Comparison of ENCODE assay signal across 25 mouse cellular contexts in genomic region chr16:90149335-90149734, GRCm38 (mm10). TPM values are rescaled to one million over a fixed set of nuclear protein-coding genes. Genes with fewer than 3 reads are reported as not detected.
DNase-seq lines count a peak whose midpoint lies in the region; ATAC-seq and TF ChIP-seq lines count a peak whose summit lies in the region.
"Had no signal": no experiment of that assay in that cellular context is flagged by ENCODE, and none has a peak within 500 bp of the region (broad histone marks: within the 10 kb centered on the region; RNA-seq: fewer than 3 reads in every experiment).

No protein-coding gene starts in this region.

- H3K9me3 ChIP-seq in heart, embryonic 10.5 days, result no peaks in the 10 kb centered on the region
- H3K9me3 ChIP-seq in limb, embryonic 13.5 days, result no peaks in the 10 kb centered on the region
- H3K9me3 ChIP-seq in limb, embryonic 10.5 days (replicated peaks), result no peaks in the 10 kb centered on the region
- H3K9me3 ChIP-seq in embryonic facial prominence, embryonic 10.5 days, result no peaks in the 10 kb centered on the region
- H3K9me3 ChIP-seq: forebrain, embryonic 12.5 days; kidney, embryonic 15.5 days; liver, embryonic 13.5 days; lung, embryonic 15.5 days had no signal

- H3K27ac ChIP-seq in heart, embryonic 10.5 days, result peak overlapping the region; percentile 81
- peak overlapping the region; percentile 39; the same call in 1 of the 2 replicates for H3K27ac ChIP-seq in limb, embryonic 13.5 days
- no peak overlapping the region for H3K27ac ChIP-seq in limb, embryonic 10.5 days
- peak overlapping the region; percentile 51; the same call in 1 of the 2 replicates for H3K27ac ChIP-seq in embryonic facial prominence, embryonic 10.5 days (replicated peaks)
- H3K27ac ChIP-seq in olfactory bulb, adult 2 months (ENCODE audit: insufficient read depth, low read depth, low read length), result peak overlapping the region; percentile 79
- H3K27ac ChIP-seq: forebrain, embryonic 12.5 days; kidney, embryonic 15.5 days; liver, embryonic 13.5 days; lung, embryonic 15.5 days; macrophage had no signal

- H3K4me2 ChIP-seq in limb, embryonic 13.5 days (replicated peaks), result no peak overlapping the region
- H3K4me2 ChIP-seq: forebrain, embryonic 12.5 days; kidney, embryonic 15.5 days; liver, embryonic 13.5 days; lung, embryonic 15.5 days; midbrain, embryonic 11.5 days had no signal

- H3K9ac ChIP-seq in limb, embryonic 13.5 days, result no peak overlapping the region
- H3K9ac ChIP-seq: forebrain, embryonic 12.5 days; kidney, embryonic 15.5 days; liver, embryonic 13.5 days; lung, embryonic 15.5 days had no signal

- 42% methylated on average over 9 of the region's 9 CpGs for WGBS in heart, embryonic 10.5 days
- 80% methylated on average over 9 of the region's 9 CpGs for WGBS in limb, embryonic 13.5 days
- 79% methylated on average over 9 of the region's 9 CpGs for WGBS in limb, embryonic 10.5 days
- 78% methylated on average over 9 of the region's 9 CpGs for WGBS in embryonic facial prominence, embryonic 10.5 days
- 75% methylated on average over 9 of the region's 9 CpGs for WGBS in olfactory bulb, adult 2 months

- DNase-seq in heart, embryonic 10.5 days (ENCODE audit: low spot score), result no peak
- no peak for DNase-seq in heart, adult 9 months (ENCODE audit: low spot score in 2 of 2)
- no peak for DNase-seq in limb, embryonic 10.5 days (ENCODE audit: low spot score)
- DNase-seq in embryonic facial prominence, embryonic 10.5 days (ENCODE audit: low spot score), result no peak
- DNase-seq in spleen, adult 18-20 months, result no peak
- no peak for DNase-seq in right cerebral cortex, adult 2 months (ENCODE audit: low spot score in 2 of 2)
- DNase-seq: adrenal gland, postnatal 25 days; cerebellum, adult 18-20 months; cerebellum, postnatal 25 days; embryo, embryonic 11 days; gastrocnemius, postnatal 10 days; heart, adult 18-20 months; liver, embryonic 13.5 days; thymus, adult 18-20 months; thymus, postnatal 4 days had no signal

- H3K4me3 ChIP-seq in heart, embryonic 10.5 days, result no peak overlapping the region
- no peak overlapping the region for H3K4me3 ChIP-seq in limb, embryonic 13.5 days
- H3K4me3 ChIP-seq in limb, embryonic 10.5 days, result no peak overlapping the region
- no peak overlapping the region for H3K4me3 ChIP-seq in embryonic facial prominence, embryonic 10.5 days
- no peak overlapping the region for H3K4me3 ChIP-seq in olfactory bulb, adult 2 months (ENCODE audit: insufficient read depth, low read depth, low read length)
- H3K4me3 ChIP-seq: forebrain, embryonic 12.5 days; kidney, embryonic 15.5 days; liver, embryonic 13.5 days; lung, embryonic 15.5 days had no signal

- peaks cover 23% of the 10 kb centered on the region for H3K4me1 ChIP-seq in heart, embryonic 10.5 days
- peaks cover 8% of the 10 kb centered on the region for H3K4me1 ChIP-seq in limb, embryonic 13.5 days
- H3K4me1 ChIP-seq in limb, embryonic 10.5 days, result peaks cover 13% of the 10 kb centered on the region
- H3K4me1 ChIP-seq in embryonic facial prominence, embryonic 10.5 days, result peaks cover 19% of the 10 kb centered on the region
- peaks cover 21% of the 10 kb centered on the region for H3K4me1 ChIP-seq in olfactory bulb, adult 2 months (ENCODE audit: control insufficient read depth, insufficient read depth, low read length)

- no peak for ATAC-seq in limb, embryonic 13.5 days (ENCODE audit: low FRiP score, low read depth)
- ATAC-seq: activated CD4-positive, CD25-positive, alpha-beta regulatory T cell, adult 4 months; CD4-positive, CD25-positive, alpha-beta regulatory T cell, adult 4 months had no signal

- no peaks in the 10 kb centered on the region for H3K27me3 ChIP-seq in heart, embryonic 10.5 days (ENCODE audit: insufficient read depth, poor library complexity, severe bottlenecking)
- H3K27me3 ChIP-seq in limb, embryonic 13.5 days, result no peaks in the 10 kb centered on the region
- H3K27me3 ChIP-seq in limb, embryonic 10.5 days (ENCODE audit: low read depth, poor library complexity, severe bottlenecking), result no peaks in the 10 kb centered on the region
- H3K27me3 ChIP-seq in embryonic facial prominence, embryonic 10.5 days (replicated peaks; ENCODE audit: low read depth, poor library complexity, severe bottlenecking), result 0 out of 2 replicates have a peak, but pooled peaks cover 5% of the 10 kb centered on the region
- H3K27me3 ChIP-seq: forebrain, embryonic 12.5 days; kidney, embryonic 15.5 days; liver, embryonic 13.5 days; lung, embryonic 15.5 days had no signal

- H3K36me3 ChIP-seq in heart, embryonic 10.5 days, result no peaks in the 10 kb centered on the region
- H3K36me3 ChIP-seq in limb, embryonic 13.5 days, result no peaks in the 10 kb centered on the region
- no peaks in the 10 kb centered on the region for H3K36me3 ChIP-seq in limb, embryonic 10.5 days
- H3K36me3 ChIP-seq in embryonic facial prominence, embryonic 10.5 days (replicated peaks), result no peaks in the 10 kb centered on the region
- H3K36me3 ChIP-seq: forebrain, embryonic 12.5 days; G1E; kidney, embryonic 15.5 days; liver, embryonic 13.5 days; lung, embryonic 15.5 days had no signal

- no peak for TF ChIP-seq CTCF in olfactory bulb, adult 2 months (IDR thresholded peaks at IDR 0.05; ENCODE audit: insufficient read depth, low read depth, low read length)

- no peak for TF ChIP-seq POLR2A in olfactory bulb, adult 2 months (IDR thresholded peaks at IDR 0.05; ENCODE audit: insufficient read depth, low read depth, low read length)

RNA-seq across cellular contexts. Expression of gene Tiam1, which starts 5.8 kb away (rescaled TPM):
- polyA plus RNA-seq in heart, embryonic 10.5 days (2016; fragmentation: Nextera tagmentation; extraction: Ambion mirVana), result 13.3 and 16.4 TPM in 2 replicates
- polyA plus RNA-seq in limb, embryonic 13.5 days (2015; fragmentation: Nextera tagmentation; extraction: Ambion mirVana), result 46.1 and 55.0 TPM in 2 replicates
- 23.8 and 30.8 TPM in 2 replicates for polyA plus RNA-seq in limb, embryonic 10.5 days (2016; fragmentation: Nextera tagmentation; extraction: Ambion mirVana)
- polyA plus RNA-seq in embryonic facial prominence, embryonic 10.5 days (2016; fragmentation: Nextera tagmentation; extraction: Ambion mirVana), result 25.3 and 25.9 TPM in 2 replicates
- 370 TPM in 1 of 2 replicates, not detected in the other for polyA plus RNA-seq in olfactory bulb, adult 2 months (2012; ENCODE audit: insufficient read depth, insufficient read length, low replicate concordance, missing spikeins)
